Mouse (Mus musculus): Measurements from ENCODE around the gene Padi6. TPM values are rescaled to one million over a fixed set of nuclear protein-coding genes. Genes with fewer than 3 reads are reported as not detected.

The Padi6 gene
- polyA plus RNA-seq, 1 experiment from 2014 or later = not detected

DNA sequence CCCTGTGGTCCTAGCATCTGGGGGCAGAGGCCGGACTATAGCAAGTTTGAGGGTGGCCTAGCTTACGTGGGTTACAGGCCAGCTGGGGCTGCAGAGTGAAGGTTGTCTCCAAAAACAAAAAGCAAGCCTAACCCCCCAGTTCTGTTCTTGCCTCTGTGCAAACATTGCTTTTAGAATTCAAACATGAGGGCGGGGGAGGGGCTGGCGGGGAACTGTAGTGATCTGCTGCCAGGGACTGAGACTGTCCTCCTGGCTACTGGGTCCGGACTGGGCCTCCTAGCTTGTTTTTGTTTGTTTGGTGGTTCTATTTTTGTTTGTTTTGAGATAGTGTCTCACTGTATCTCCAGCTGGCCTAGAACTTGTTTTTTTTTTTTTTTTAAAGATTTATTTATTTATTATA lies 27.9 kb downstream of the Padi6 start:
- 82% methylated on average over 5 of the region's 5 CpGs for WGBS
- no peak for ATAC-seq (ENCODE audit: low FRiP score, low TSS enrichment)
- H3K4me2 ChIP-seq (replicated peaks; ENCODE audit: low read depth, low read length) = no peak overlapping the region
- H3K4me3 ChIP-seq (ENCODE audit: low read length) = no peak overlapping the region
- no peak overlapping the region for H3K9ac ChIP-seq (replicated peaks; ENCODE audit: low read length)
- no peaks in the 10 kb centered on the region for H3K9me3 ChIP-seq (ENCODE audit: low read length)
- peaks cover 12% of the 10 kb centered on the region for H3K4me1 ChIP-seq (ENCODE audit: insufficient read depth, low read length)
- peaks cover 94% of the 10 kb centered on the region for H3K36me3 ChIP-seq (ENCODE audit: insufficient read depth, low read length)
- H3K27me3 ChIP-seq (ENCODE audit: insufficient read depth, low read length) = no peaks in the 10 kb centered on the region
- no peak overlapping the region for H3K27ac ChIP-seq (ENCODE audit: low read length)

DNA sequence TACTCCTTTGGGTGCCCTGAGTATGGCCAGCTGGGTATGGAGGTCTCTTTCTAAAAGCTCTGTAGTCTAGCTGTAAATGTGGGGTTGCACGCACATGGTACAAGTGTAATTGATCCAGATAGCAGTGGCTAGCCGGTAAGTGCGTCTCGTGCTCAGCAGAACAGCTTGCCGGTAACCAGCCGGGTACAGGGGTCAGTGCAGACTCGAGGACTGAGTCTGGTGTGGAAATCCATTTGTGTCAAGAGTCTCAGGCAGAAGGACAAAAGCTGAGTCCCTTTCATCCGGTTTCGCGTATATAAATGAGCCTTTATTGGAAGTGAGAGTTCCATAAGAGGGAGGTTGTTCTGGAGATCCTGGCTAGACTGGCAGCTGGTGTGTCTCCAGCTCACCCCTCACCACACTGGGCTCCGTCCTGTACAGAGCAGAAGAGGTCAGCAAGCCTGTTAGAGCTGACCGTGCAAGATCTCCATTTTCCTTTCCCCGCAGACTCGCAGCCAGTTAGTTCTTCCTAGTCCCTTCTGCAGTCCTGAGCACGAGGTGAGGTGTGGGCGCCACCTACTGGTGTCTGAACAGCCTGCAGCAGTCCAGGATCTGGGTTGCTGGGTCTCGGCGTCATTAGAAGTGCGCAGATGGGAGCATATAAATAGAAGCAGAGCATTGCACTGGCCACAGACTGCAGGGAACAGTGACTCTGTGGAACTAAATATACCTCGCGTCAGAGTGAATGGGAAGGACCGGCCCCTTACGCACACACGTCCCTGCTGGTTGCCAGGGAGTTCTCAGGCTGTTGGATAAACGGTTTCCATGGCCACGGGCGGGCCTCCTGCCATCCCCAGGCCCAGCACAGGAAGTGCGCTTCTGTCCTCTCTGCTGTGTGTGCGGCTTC lies 28.7 kb downstream of the Padi6 start:
- Histone ChIP-seq H3K4me3 (ENCODE audit: low read length) (no peak overlapping the region), H3K27ac (ENCODE audit: low read length) (peak overlapping the region; percentile 55), H3K27me3 (ENCODE audit: insufficient read depth, low read length) (no peaks in the 10 kb centered on the region), H3K9me3 (ENCODE audit: low read length) (no peaks in the 10 kb centered on the region), H3K9ac (replicated peaks; ENCODE audit: low read length) (0 out of 2 replicates have a peak overlapping the region, but pooled peaks have one; percentile 12), H3K36me3 (ENCODE audit: insufficient read depth, low read length) (peaks cover 94% of the 10 kb centered on the region), H3K4me2 (replicated peaks; ENCODE audit: low read depth, low read length) (no peak overlapping the region), H3K4me1 (ENCODE audit: insufficient read depth, low read length) (peaks cover 13% of the 10 kb centered on the region)
- ATAC-seq (ENCODE audit: low FRiP score, low TSS enrichment) = peak; percentile 81
- WGBS = 51% methylated on average over 29 of the region's 29 CpGs

DNA sequence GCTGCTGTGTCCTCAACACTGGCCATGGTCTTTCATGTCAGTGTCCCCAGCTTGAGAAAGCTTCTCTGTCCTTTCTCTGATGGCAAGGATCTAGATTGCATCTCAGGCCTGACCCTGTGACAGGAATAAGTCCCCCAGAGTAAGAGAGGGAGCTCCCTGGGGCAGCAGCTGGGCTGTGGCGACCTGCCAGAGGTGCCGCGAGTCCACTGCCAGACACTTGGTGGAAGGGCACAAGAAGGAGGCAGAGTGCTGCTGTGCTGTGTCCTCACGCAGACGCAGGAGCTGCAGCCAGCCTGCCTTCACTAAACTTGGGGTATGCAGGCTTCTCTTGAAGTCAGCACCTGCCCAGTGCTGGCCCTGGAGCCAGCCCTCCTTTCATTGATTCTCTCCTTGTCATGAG lies 31.1 kb downstream of the Padi6 start:
- H3K27me3 ChIP-seq (ENCODE audit: insufficient read depth, low read length) = no peaks in the 10 kb centered on the region
- no peak overlapping the region for H3K27ac ChIP-seq (ENCODE audit: low read length)
- no peaks in the 10 kb centered on the region for H3K9me3 ChIP-seq (ENCODE audit: low read length)
- H3K4me1 ChIP-seq (ENCODE audit: insufficient read depth, low read length) = peaks cover 29% of the 10 kb centered on the region
- ATAC-seq (ENCODE audit: low FRiP score, low TSS enrichment) = no peak
- peaks cover 80% of the 10 kb centered on the region for H3K36me3 ChIP-seq (ENCODE audit: insufficient read depth, low read length)
- 90% methylated on average over 5 of the region's 5 CpGs for WGBS
- H3K9ac ChIP-seq (replicated peaks; ENCODE audit: low read length) = no peak overlapping the region
- no peak overlapping the region for H3K4me3 ChIP-seq (ENCODE audit: low read length)
- H3K4me2 ChIP-seq (replicated peaks; ENCODE audit: low read depth, low read length) = no peak overlapping the region

DNA sequence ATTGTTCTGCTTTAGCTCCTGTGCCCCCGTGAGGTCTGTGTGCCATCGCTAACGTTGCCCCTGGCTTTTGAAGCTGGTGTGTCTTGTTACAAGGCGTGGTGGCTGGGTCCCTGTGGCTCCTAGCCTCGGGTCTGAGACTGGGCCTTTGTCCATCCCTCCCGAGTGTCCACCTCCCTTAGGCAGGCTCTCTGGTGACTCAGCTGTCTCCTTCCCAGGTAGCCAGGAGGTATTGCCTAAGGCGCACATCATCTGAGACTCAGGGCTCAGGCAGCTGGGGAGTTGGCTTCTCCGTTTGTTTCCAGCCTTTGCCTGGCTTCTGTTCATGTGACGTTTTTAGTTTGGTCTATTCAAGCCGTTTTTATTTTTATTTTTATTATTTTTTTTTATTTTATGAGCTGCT lies 31.7 kb downstream of the Padi6 start:
- Histone ChIP-seq H3K27me3 (ENCODE audit: insufficient read depth, low read length) (no peaks in the 10 kb centered on the region), H3K27ac (ENCODE audit: low read length) (no peak overlapping the region), H3K9ac (replicated peaks; ENCODE audit: low read length) (no peak overlapping the region), H3K4me2 (replicated peaks; ENCODE audit: low read depth, low read length) (no peak overlapping the region), H3K4me3 (ENCODE audit: low read length) (no peak overlapping the region), H3K36me3 (ENCODE audit: insufficient read depth, low read length) (peaks cover 80% of the 10 kb centered on the region), H3K4me1 (ENCODE audit: insufficient read depth, low read length) (peaks cover 30% of the 10 kb centered on the region), H3K9me3 (ENCODE audit: low read length) (no peaks in the 10 kb centered on the region)
- ATAC-seq (ENCODE audit: low FRiP score, low TSS enrichment) = no peak
- WGBS = 73% methylated on average over 10 of the region's 10 CpGs

DNA sequence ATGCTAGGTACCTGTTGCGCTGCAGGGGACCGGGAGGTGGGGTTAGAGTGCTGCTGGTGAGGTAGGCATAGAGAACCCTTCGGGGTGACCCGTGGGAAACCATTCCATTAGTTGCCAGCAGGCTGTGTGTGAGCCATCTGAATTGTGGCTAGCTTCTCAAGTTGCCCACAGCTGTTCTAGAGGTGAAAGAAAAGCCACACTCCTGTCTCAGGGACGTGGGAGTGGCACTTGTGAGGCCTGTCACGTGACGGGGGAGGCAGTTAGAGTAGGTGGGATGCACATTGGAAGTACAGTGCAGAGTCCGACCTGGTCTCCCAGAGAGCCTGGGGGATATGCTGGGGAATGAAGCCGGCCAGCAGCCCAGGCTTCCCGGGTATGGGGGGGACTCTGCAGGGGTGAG lies 32.8 kb downstream of the Padi6 start:
- ATAC-seq (ENCODE audit: low FRiP score, low TSS enrichment) = no peak
- peaks cover 74% of the 10 kb centered on the region for H3K36me3 ChIP-seq (ENCODE audit: insufficient read depth, low read length)
- no peak overlapping the region for H3K4me3 ChIP-seq (ENCODE audit: low read length)
- H3K27me3 ChIP-seq (ENCODE audit: insufficient read depth, low read length) = no peaks in the 10 kb centered on the region
- H3K4me1 ChIP-seq (ENCODE audit: insufficient read depth, low read length) = peaks cover 37% of the 10 kb centered on the region
- H3K9me3 ChIP-seq (ENCODE audit: low read length) = no peaks in the 10 kb centered on the region
- H3K27ac ChIP-seq (ENCODE audit: low read length) = no peak overlapping the region
- no peak overlapping the region for H3K4me2 ChIP-seq (replicated peaks; ENCODE audit: low read depth, low read length)
- no peak overlapping the region for H3K9ac ChIP-seq (replicated peaks; ENCODE audit: low read length)
- WGBS = 64% methylated on average over 10 of the region's 10 CpGs

DNA sequence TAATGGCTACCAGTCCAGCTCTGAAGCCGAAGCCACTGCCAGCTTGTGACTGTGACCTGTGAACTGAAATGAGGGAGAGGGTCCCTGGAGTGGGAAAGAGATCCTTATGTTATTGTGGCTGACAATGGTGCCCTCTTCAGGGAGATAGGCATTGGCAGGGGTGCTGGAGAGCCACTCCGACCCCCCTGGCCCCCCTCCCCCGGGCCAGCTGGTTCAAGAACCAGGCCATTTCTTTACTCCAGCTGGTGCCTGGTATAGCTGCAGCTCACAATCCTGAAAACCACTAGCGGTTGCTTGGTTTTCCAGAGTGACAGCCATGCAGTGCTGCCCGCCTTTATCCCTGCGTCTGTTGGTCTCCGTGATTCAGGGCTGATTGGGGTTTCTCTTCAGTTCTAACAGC lies 33.3 kb downstream of the Padi6 start:
- H3K9ac ChIP-seq (replicated peaks; ENCODE audit: low read length) = no peak overlapping the region
- ATAC-seq (ENCODE audit: low FRiP score, low TSS enrichment) = no peak
- H3K4me2 ChIP-seq (replicated peaks; ENCODE audit: low read depth, low read length) = no peak overlapping the region
- peaks cover 38% of the 10 kb centered on the region for H3K4me1 ChIP-seq (ENCODE audit: insufficient read depth, low read length)
- H3K27me3 ChIP-seq (ENCODE audit: insufficient read depth, low read length) = no peaks in the 10 kb centered on the region
- 79% methylated on average over 7 of the region's 7 CpGs for WGBS
- H3K9me3 ChIP-seq (ENCODE audit: low read length) = no peaks in the 10 kb centered on the region
- no peak overlapping the region for H3K4me3 ChIP-seq (ENCODE audit: low read length)
- no peak overlapping the region for H3K27ac ChIP-seq (ENCODE audit: low read length)
- peaks cover 69% of the 10 kb centered on the region for H3K36me3 ChIP-seq (ENCODE audit: insufficient read depth, low read length)

DNA sequence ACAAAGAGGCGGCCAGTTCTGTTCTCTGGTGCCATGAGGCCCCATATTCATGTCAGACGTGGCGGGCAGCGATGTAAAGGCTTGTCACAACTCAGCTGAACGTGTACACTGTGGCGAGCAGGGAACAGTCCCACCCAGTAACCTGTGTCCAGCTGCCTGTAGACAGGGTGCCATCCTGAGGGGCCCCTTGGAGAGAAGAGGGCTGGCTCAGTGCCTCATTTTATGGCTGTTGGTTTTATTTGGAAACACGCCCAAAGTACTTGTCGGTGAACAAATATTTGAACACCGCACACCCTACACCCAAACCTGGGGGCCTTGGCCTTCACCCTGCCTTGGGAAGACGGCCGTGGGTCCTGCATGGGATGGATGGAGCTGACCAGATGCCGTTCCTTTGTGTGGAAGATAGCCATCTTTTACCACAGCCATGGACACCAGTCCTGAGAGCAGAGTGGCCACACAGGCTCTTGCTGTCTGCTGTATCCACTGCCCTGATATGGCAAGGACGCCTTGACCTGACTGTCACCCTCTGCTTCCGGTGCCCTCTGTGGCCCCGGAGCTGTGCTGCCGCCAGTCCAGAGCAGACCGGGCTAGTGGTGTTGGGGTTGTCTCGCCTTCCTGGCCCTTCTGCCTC lies 34.0 kb downstream of the Padi6 start:
- H3K4me1 ChIP-seq (ENCODE audit: insufficient read depth, low read length) = peaks cover 41% of the 10 kb centered on the region
- H3K4me2 ChIP-seq (replicated peaks; ENCODE audit: low read depth, low read length) = no peak overlapping the region
- H3K9me3 ChIP-seq (ENCODE audit: low read length) = no peaks in the 10 kb centered on the region
- H3K27me3 ChIP-seq (ENCODE audit: insufficient read depth, low read length) = no peaks in the 10 kb centered on the region
- no peak for ATAC-seq (ENCODE audit: low FRiP score, low TSS enrichment)
- no peak overlapping the region for H3K27ac ChIP-seq (ENCODE audit: low read length)
- no peak overlapping the region for H3K4me3 ChIP-seq (ENCODE audit: low read length)
- H3K36me3 ChIP-seq (ENCODE audit: insufficient read depth, low read length) = peaks cover 63% of the 10 kb centered on the region
- 68% methylated on average over 18 of the region's 18 CpGs for WGBS
- no peak overlapping the region for H3K9ac ChIP-seq (replicated peaks; ENCODE audit: low read length)

DNA sequence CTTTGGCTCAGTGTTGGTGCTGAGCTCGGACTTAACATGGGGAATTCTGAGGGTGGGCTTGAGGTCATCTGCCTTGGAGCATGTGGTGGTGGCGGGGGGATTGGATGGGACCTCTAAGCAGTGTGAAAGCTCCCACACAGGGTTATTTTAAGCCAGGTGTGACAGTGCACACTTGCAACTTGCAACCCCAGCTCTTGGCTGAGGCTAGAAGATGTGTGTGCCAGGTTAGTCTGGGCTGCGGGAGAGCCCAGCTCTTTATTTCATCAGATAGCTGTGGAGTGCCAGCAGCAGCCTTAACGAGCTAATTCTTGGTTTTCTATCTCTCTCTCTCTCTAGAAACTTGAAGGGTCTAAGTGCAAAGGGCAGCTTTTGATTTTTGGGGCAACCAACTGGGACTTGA lies 34.8 kb downstream of the Padi6 start:
- WGBS = 72% methylated on average over 4 of the region's 4 CpGs
- Histone ChIP-seq H3K27ac (ENCODE audit: low read length) (no peak overlapping the region), H3K36me3 (ENCODE audit: insufficient read depth, low read length) (peaks cover 55% of the 10 kb centered on the region), H3K9ac (replicated peaks; ENCODE audit: low read length) (no peak overlapping the region), H3K4me2 (replicated peaks; ENCODE audit: low read depth, low read length) (no peak overlapping the region), H3K4me1 (ENCODE audit: insufficient read depth, low read length) (peaks cover 41% of the 10 kb centered on the region), H3K27me3 (ENCODE audit: insufficient read depth, low read length) (no peaks in the 10 kb centered on the region), H3K9me3 (ENCODE audit: low read length) (no peaks in the 10 kb centered on the region), H3K4me3 (ENCODE audit: low read length) (no peak overlapping the region)
- ATAC-seq (ENCODE audit: low FRiP score, low TSS enrichment) = no peak

DNA sequence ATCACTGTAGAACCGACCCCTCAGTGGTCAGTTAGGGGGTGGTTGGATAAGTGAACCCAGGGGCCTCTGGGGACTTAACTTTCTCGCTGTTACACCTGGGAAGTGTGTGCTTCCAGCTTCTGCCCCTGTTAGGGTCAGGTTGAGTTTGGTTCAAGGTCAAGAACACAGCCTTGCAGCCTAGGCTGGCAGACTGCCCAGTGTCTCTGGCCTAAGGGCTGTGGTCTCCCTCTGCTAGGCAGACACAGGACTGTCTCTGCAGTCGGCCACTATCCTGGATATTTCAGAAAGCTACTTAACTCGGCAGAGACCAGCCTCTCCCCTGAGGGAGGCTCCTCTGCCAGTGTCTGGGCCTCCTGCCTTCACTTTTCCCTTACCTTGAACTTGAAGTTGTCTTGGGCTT lies 38.3 kb downstream of the Padi6 start:
- ATAC-seq (ENCODE audit: low FRiP score, low TSS enrichment) = no peak
- WGBS = 26% methylated on average over 4 of the region's 4 CpGs
- Histone ChIP-seq H3K27ac (ENCODE audit: low read length) (no peak overlapping the region), H3K4me2 (replicated peaks; ENCODE audit: low read depth, low read length) (peak overlapping the region; percentile 87), H3K4me1 (ENCODE audit: insufficient read depth, low read length) (peaks cover 61% of the 10 kb centered on the region), H3K9me3 (ENCODE audit: low read length) (no peaks in the 10 kb centered on the region), H3K27me3 (ENCODE audit: insufficient read depth, low read length) (peaks cover 3% of the 10 kb centered on the region; the same call in 1 of the 2 replicates), H3K36me3 (ENCODE audit: insufficient read depth, low read length) (peaks cover 22% of the 10 kb centered on the region), H3K9ac (replicated peaks; ENCODE audit: low read length) (no peak overlapping the region), H3K4me3 (ENCODE audit: low read length) (peak overlapping the region; percentile 91; the same call in 1 of the 2 replicates)

DNA sequence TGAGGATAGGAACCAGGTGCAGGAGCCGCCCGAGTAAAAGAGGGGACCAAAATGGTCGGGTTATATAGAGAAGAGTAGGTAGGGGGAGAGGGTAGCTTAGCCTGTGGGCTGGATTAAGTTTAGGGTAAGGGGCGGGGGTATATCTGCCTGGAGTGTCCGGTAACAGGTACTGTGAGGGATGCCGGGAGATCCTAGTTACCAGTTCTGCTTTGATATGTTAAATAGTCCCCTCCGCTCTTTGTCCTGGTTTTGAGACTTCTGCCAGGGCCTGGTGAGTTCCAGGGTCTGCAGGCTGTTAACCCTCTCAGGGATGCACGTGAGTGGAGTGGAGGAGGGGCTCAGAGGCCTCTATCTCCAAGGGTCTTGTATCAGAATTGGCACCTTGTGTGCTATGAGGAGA lies 38.8 kb downstream of the Padi6 start:
- Histone ChIP-seq H3K9me3 (ENCODE audit: low read length) (no peaks in the 10 kb centered on the region), H3K27ac (ENCODE audit: low read length) (peak overlapping the region; percentile 96), H3K36me3 (ENCODE audit: insufficient read depth, low read length) (peaks cover 17% of the 10 kb centered on the region), H3K27me3 (ENCODE audit: insufficient read depth, low read length) (peaks cover 8% of the 10 kb centered on the region; the same call in 1 of the 2 replicates), H3K4me3 (ENCODE audit: low read length) (peak overlapping the region; percentile 91), H3K9ac (replicated peaks; ENCODE audit: low read length) (peak overlapping the region; percentile 97), H3K4me2 (replicated peaks; ENCODE audit: low read depth, low read length) (peak overlapping the region; percentile 87), H3K4me1 (ENCODE audit: insufficient read depth, low read length) (peaks cover 59% of the 10 kb centered on the region)
- WGBS = 14% methylated on average over 8 of the region's 8 CpGs
- ATAC-seq (ENCODE audit: low FRiP score, low TSS enrichment) = peak; percentile 8; the same call in 1 of the 2 replicates
